Comparison of ENCODE assay signal across 8 mouse cellular contexts in genomic region chr17:51811086-51811868, GRCm38 (mm10). TPM values are rescaled to one million over a fixed set of nuclear protein-coding genes. Genes with fewer than 3 reads are reported as not detected.
A peak's percentile ranks its signal among the peaks of the same experiment; 100 is the strongest.
DNase-seq lines count a peak whose midpoint lies in the region; ATAC-seq lines count a peak whose summit lies in the region.

No protein-coding gene starts in this region.

- H3K9me3 ChIP-seq in heart, embryonic 11.5 days (replicated peaks; ENCODE audit: control insufficient read depth, low read length) = no peaks in the 10 kb centered on the region
- H3K9me3 ChIP-seq in stomach, embryonic 15.5 days = no peaks in the 10 kb centered on the region

- H3K36me3 ChIP-seq in heart, embryonic 11.5 days (ENCODE audit: control insufficient read depth, insufficient read depth, low read length) = no peaks in the 10 kb centered on the region
- no peaks in the 10 kb centered on the region for H3K36me3 ChIP-seq in stomach, embryonic 15.5 days

- H3K27me3 ChIP-seq in heart, embryonic 11.5 days (ENCODE audit: control insufficient read depth, insufficient read depth, low read length) = no peaks in the 10 kb centered on the region
- no peaks in the 10 kb centered on the region for H3K27me3 ChIP-seq in stomach, embryonic 15.5 days (replicated peaks)

- DNase-seq in urinary bladder, adult 18-20 months (ENCODE audit: low spot score in 2 of 2) = peak; percentile 22 to 42
- DNase-seq in urinary bladder, adult 2 months (ENCODE audit: low spot score) = no peak
- DNase-seq in embryo, embryonic 10.5 days (ENCODE audit: low spot score) = peak; percentile 88
- peak; percentile 58 for DNase-seq in kidney, adult 9 months
- peak; percentile 50 for DNase-seq in lung, postnatal 25 days (ENCODE audit: low spot score)
- no peak for DNase-seq in frontal cortex, postnatal 25 days (ENCODE audit: low spot score in 2 of 2)

- WGBS in heart, embryonic 11.5 days (ENCODE audit: insufficient replicate concordance) = 5% methylated on average over 8 of the region's 8 CpGs
- WGBS in stomach, embryonic 15.5 days = 12% methylated on average over 8 of the region's 8 CpGs

- H3K27ac ChIP-seq in heart, embryonic 11.5 days (ENCODE audit: low read depth, low read length) = no peak overlapping the region
- H3K27ac ChIP-seq in stomach, embryonic 15.5 days = no peak overlapping the region

- H3K9ac ChIP-seq in heart, embryonic 11.5 days (ENCODE audit: low read depth, low read length) = peak overlapping the region; percentile 77; the same call in 1 of the 2 replicates
- H3K9ac ChIP-seq in stomach, embryonic 15.5 days = no peak overlapping the region

- H3K4me3 ChIP-seq in heart, embryonic 11.5 days (ENCODE audit: low read depth, low read length) = peak overlapping the region; percentile 89
- peak overlapping the region; percentile 84 for H3K4me3 ChIP-seq in stomach, embryonic 15.5 days (replicated peaks)

- no peak for ATAC-seq in heart, embryonic 11.5 days (replicated peaks; ENCODE audit: insufficient number of reproducible peaks, low FRiP score, low TSS enrichment)
- ATAC-seq in stomach, embryonic 15.5 days (ENCODE audit: insufficient read depth, low FRiP score, low read depth) = no peak

- peak overlapping the region; percentile 73 for H3K4me2 ChIP-seq in heart, embryonic 11.5 days
- H3K4me2 ChIP-seq in stomach, embryonic 15.5 days = peak overlapping the region; percentile 96

- H3K4me1 ChIP-seq in heart, embryonic 11.5 days (ENCODE audit: control insufficient read depth, insufficient read depth, low read length) = no peaks in the 10 kb centered on the region; the same call in 1 of the 2 replicates
- no peaks in the 10 kb centered on the region for H3K4me1 ChIP-seq in stomach, embryonic 15.5 days

RNA-seq across cellular contexts. Expression of gene Satb1, which starts 21.8 kb away (rescaled TPM):
- polyA plus RNA-seq in urinary bladder, adult 2 months (2012; rRNA removed) = 24.1 and 37.3 TPM in 2 replicates
- polyA plus RNA-seq in heart, embryonic 11.5 days (2014; fragmentation: Nextera tagmentation; extraction: Ambion mirVana) = 10.2 and 10.7 TPM in 2 replicates
- 6.0 and 6.5 TPM in 2 replicates for polyA plus RNA-seq in stomach, embryonic 15.5 days (2015; fragmentation: Nextera tagmentation; extraction: Ambion mirVana)

Comparison
In these comparisons a context has a peak if more than half of its experiments do, and no peak if none do; other contexts are left out.
1. DNase-seq: peak in urinary bladder, adult 18-20 months (2 of 2), embryo, embryonic 10.5 days (single experiment), kidney, adult 9 months (single experiment) and lung, postnatal 25 days (single experiment); none in urinary bladder, adult 2 months (single experiment) and frontal cortex, postnatal 25 days (0 of 2).